Mouse (Mus musculus) hindbrain, embryonic 16.5 days (tissue): Measurements from ENCODE around the gene Zswim3. TPM values are rescaled to one million over a fixed set of nuclear protein-coding genes. Genes with fewer than 3 reads are reported as not detected.

Experiments
- polyA plus RNA-seq: library from polyadenylated mRNA; unstranded; fragments of >200 nt; fragmentation: Nextera tagmentation; extraction: Ambion mirVana; gene quantifications from 2 replicates; pipeline ENCODE4 v1.2.1, GENCODE M21; 2015

Gene Zswim3
- polyA plus RNA-seq, 1 experiment from 2014 or later = 16.4 TPM

Other genes with a start within 250 kb of the Zswim3 start
- gene Wfdc2, start 242.7 kb upstream of the Zswim3 start, polyA plus RNA-seq = 2.9 TPM in 2 replicates
- not detected in 2 replicates for gene Spint3, start 231.6 kb upstream of the Zswim3 start, polyA plus RNA-seq
- gene Wfdc6a, start 219.7 kb upstream of the Zswim3 start, polyA plus RNA-seq = 0.20 TPM in 2 replicates
- gene Eppin, start 211.5 kb upstream of the Zswim3 start, polyA plus RNA-seq = not detected in 2 replicates
- not detected in 2 replicates for gene Wfdc6b, start 191.6 kb upstream of the Zswim3 start, polyA plus RNA-seq
- not detected in 2 replicates for gene Wfdc8, start 191.5 kb upstream of the Zswim3 start, polyA plus RNA-seq
- gene Wfdc16, start 166.3 kb upstream of the Zswim3 start, polyA plus RNA-seq = not detected in 2 replicates
- not detected in 2 replicates for gene Wfdc10, start 149.1 kb upstream of the Zswim3 start, polyA plus RNA-seq
- gene Wfdc9, start 148.5 kb upstream of the Zswim3 start, polyA plus RNA-seq = not detected in 2 replicates
- gene Wfdc11, start 131.0 kb upstream of the Zswim3 start, polyA plus RNA-seq = not detected in 2 replicates
- gene Wfdc13, start 120.0 kb upstream of the Zswim3 start, polyA plus RNA-seq = 0.15 TPM in 1 of 2 replicates, not detected in the other
- gene Spint4, start 106.6 kb upstream of the Zswim3 start, polyA plus RNA-seq = not detected in 2 replicates
- not detected in 2 replicates for gene Spint5, start 89.8 kb upstream of the Zswim3 start, polyA plus RNA-seq
- gene Wfdc3, start 59.2 kb upstream of the Zswim3 start, polyA plus RNA-seq = 1.6 and 1.7 TPM in 2 replicates
- gene Dnttip1, start 59.1 kb upstream of the Zswim3 start, polyA plus RNA-seq = 55.9 and 60.0 TPM in 2 replicates
- gene Ube2c, start 35.2 kb upstream of the Zswim3 start, polyA plus RNA-seq = 69.0 and 75.0 TPM in 2 replicates
- 0.68 and 44.8 TPM in 2 replicates for gene Tnnc2, start 25.1 kb upstream of the Zswim3 start, polyA plus RNA-seq
- 45.3 and 47.5 TPM in 2 replicates for gene Snx21, start 19.3 kb upstream of the Zswim3 start, polyA plus RNA-seq
- gene Acot8, start 216 bp upstream of the Zswim3 start, polyA plus RNA-seq = 22.2 TPM in 2 replicates
- gene Zswim1, start 17.6 kb downstream of the Zswim3 start, polyA plus RNA-seq = 26.1 and 32.7 TPM in 2 replicates
- gene Spata25, start 23.4 kb downstream of the Zswim3 start, polyA plus RNA-seq = not detected in 2 replicates
- gene Ctsa, start 27.8 kb downstream of the Zswim3 start, polyA plus RNA-seq = 108 and 114 TPM in 2 replicates
- 6.7 and 7.8 TPM in 2 replicates for gene Neurl2, start 28.4 kb downstream of the Zswim3 start, polyA plus RNA-seq
- gene Pltp, start 52.6 kb downstream of the Zswim3 start, polyA plus RNA-seq = 127 and 140 TPM in 2 replicates
- 71.3 and 77.6 TPM in 2 replicates for gene Pcif1, start 74.2 kb downstream of the Zswim3 start, polyA plus RNA-seq
- 13.4 and 17.1 TPM in 2 replicates for gene Zfp335, start 106.7 kb downstream of the Zswim3 start, polyA plus RNA-seq
- gene Mmp9, start 135.7 kb downstream of the Zswim3 start, polyA plus RNA-seq = 22.5 and 29.3 TPM in 2 replicates
- 52.7 and 54.9 TPM in 2 replicates for gene Slc12a5, start 155.7 kb downstream of the Zswim3 start, polyA plus RNA-seq
- gene Ncoa5, start 229.8 kb downstream of the Zswim3 start, polyA plus RNA-seq = 83.8 and 90.0 TPM in 2 replicates